Mouse (Mus musculus) 3134 (cell line): ENCODE measurements around the gene Wdr13.

ENCODE experiments used
- DNase-seq: peaks from one replicate; pipeline ENCODE4 v3.0.0-alpha.2; 2011; ENCODE audit warnings: low spot score; ENCODE audit not compliant: insufficient read length; ENCODE audit errors: extremely low read depth

The Wdr13 gene

DNA sequence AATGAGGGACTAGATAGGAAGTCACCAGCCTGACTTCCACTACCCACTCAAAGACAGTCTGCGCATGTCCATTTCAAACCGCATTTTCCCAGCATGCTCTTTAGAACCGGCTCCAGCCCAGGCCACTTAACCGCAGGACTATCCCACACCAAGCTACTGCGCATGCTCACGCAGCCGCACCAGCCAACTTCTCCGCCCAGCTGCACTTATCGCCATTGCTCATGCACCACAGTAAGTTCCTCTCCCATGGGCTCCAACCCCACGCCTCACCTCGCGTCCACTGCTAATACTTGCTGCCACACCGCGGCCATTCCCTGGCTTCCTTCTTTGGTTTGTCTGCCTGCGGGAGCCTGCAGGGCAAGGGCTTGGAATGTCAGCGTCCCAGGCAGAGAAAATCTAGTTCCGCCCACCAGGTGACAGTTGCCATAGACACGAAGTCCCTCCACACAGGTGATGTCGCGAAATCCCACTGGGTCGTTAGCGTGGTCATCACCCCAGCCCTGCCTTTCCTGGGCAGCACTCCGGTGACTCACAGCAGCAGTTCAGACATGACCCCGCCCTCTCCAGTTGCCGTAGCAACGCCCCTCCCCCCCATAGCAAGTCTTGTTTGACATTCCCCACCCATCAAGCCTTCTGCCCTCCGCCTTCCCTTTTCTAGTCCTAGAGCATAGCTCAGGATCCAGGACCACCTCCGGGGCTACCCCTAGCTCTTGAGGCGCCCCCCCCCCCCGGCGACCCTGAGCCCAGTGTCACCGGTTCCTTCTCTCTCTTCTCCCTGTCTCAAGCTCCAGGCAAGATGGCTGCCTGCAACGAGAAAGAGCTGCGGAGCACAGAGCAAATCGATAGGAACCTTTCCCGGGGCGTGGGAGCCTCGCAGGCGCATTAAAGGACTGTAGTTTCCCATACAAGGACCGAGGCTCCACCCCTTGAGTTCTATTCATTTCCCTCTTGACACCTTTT lies at the start of gene Wdr13:
Gene Wdr13 (minus strand): TSS at position 876 of the 960 bp plus-strand sequence.
- DNase-seq, result peak; percentile 92

DNA sequence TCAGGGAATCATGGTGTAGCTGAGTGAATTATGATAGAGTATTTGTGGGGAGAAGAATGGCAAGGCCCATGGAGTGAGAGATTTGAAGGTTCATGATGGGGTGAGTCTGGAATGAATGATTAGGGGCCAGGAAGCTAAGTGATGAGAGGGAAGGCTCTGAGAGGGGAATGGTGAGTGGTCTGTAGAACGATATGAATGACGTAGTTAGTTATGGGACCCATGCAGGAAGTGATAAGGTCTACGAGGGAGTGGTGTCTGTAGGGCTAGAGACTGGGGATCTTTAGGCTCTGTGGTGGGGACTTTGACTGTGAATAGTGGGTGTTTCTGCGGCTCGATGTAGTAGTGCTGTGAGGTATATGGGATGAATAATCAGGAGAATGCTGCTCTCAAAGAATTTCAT lies 47.0 kb upstream of the Wdr13 start:
- DNase-seq, result no peak

DNA sequence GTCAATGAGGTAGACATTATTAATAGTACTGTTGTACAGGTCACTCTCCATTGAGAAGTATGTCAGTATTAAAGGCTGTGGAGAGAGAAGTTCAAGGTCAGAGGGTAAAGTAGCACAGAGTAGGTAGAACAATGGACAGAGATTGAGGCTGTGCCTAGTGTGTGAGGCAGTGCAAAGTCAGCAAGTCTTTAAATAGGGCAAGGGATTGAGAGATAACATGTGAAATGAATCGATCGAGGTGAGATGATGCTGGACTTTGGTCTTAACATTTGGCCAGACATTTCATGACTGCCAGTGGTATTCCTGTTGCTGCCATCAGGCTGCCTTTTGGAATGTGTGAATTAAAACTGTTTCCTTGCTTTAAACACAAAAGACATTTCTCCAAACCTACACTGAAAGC lies 46.2 kb upstream of the Wdr13 start:
- DNase-seq, result no peak

DNA sequence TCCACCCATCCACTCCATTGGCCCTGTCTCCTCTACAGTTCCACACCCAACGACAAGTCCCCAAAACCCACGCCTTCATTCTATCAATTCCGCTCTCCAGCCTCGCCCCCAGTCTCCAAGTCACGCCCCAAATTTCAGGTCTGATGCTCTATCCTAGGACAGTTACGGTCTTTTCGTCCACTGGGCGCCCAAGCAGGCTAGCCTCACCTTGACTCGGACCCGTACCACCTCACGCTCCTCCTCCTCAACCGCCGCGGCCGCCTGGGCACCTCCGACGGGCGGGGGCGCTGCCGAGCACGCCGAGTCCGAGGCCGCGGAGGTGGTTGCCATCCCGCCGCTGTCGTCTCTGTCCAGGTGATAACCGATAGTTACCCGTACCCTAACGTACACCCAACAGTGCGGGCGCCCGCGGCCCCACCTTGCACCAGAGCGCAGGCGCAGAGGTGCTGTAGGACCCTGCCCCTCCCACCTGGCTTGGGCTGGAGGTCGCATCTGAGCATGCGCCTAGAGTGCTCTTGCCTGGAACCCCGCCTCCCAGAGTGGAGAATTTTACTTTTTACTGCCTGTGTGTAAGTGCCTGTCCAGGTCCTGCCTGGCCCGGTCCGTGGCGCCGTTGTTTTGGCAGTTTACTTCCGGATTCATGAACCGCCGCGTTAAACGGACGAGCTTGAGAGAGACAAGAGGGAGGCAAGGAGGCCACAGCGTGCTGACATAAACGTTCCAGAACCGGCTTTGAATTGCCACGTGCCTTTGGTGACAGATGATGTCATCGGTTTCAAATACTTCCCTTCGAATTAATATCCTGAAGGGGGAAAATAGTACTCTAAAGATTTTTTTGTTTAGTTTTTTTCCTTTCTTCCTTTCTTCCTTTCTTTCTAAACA lies 43.1 kb upstream of the Wdr13 start, which contains the start of gene Tbc1d25:
Gene Tbc1d25 (minus strand): TSS at position 678 of the 882 bp plus-strand sequence.
- DNase-seq, result peak; percentile 89

DNA sequence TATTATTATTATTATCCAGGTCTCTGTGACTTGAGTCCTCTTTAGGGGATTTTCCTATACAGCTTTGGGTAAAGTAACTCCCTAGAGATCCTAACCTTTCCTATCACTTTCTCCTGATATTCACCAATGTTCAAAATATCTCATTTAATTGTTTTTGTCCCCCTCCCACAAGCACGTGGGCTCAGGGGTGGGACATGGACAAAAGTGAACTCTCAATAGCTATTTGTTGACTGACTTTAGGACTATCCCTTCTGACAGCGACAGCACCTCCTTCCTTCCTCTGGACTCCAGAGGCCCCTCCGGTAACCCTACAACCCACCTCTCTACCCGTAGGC lies 42.4 kb upstream of the Wdr13 start:
- DNase-seq, result no peak

DNA sequence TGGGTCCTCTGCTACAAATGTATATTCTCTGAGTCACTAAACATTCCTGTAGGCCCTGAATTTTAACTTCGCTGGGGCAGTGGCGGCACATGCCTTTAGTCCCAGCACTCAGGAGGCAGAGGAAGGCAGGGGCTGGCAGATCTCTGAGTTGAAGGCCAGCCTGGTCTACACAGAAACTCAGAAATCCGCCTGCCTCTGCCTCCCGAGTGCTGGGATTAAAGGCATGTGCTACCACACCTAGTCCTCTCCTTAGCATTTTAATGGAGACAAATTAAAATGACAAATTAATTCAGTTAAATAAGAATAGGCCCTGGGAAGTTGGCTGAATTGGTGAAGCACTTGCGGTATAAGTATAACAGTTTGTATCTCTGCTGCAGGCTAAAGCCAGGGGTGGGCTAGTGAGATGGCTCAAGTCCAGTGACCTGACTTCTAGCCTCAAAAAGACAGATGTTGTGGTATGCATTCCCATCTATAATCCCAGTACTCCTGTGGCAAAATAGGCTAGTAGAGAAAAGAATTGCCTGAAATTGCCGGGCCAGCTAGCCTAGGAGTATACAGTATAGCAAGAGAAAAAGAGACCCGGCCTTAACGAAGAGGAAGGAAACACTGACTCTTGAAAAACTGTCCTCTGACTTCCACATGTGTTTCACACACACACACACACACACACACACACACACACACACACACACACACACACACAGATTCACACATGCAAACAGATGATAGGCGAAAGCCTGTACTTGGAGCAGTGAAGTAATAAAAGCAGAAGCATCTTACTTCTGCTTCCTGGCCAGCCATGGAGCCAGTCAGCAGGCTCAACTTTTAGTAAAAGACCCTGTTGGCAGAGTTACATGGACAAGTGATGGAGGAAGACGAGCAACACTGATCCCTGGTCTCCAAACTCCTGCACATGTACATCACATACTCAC lies 35.3 kb upstream of the Wdr13 start:
- DNase-seq, result no peak

DNA sequence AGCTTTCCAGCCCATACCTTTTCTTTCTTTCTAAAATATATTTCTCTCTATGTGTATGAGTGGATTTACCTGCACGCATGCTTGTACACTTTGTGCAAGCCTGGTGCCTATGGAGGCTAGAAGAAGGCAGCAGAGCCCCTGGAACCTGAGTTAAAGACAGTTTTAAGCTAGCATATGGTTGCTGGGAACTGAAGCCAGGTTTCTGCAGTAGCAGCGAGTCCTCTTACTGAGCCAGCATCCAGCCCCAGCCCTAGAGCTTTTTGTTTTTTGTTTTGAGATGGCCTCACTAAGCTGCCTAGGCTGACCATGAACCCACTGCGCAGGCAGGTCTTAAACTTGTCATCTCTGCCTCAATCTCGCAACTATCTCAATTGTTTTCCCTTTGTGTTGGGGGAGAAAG lies 31.8 kb upstream of the Wdr13 start:
- DNase-seq, result no peak

DNA sequence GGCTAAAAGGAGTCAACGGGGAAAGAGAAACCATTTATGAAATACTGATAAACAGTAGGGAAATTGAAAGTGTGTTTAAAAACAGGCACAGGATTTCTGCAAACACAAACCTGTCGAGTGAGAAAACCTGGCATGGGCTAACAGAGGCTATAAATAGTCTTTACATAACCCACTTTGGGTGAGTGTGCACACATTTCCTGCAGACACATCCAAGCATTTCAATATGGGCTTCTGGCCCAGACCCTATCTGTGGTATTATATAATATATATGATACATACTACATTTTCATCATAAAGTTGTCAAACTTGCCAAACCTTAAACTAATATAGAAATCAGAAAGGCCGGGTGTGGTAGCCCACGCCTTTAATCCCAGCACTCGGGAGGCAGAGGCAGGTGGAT lies 30.4 kb upstream of the Wdr13 start:
- no peak for DNase-seq

DNA sequence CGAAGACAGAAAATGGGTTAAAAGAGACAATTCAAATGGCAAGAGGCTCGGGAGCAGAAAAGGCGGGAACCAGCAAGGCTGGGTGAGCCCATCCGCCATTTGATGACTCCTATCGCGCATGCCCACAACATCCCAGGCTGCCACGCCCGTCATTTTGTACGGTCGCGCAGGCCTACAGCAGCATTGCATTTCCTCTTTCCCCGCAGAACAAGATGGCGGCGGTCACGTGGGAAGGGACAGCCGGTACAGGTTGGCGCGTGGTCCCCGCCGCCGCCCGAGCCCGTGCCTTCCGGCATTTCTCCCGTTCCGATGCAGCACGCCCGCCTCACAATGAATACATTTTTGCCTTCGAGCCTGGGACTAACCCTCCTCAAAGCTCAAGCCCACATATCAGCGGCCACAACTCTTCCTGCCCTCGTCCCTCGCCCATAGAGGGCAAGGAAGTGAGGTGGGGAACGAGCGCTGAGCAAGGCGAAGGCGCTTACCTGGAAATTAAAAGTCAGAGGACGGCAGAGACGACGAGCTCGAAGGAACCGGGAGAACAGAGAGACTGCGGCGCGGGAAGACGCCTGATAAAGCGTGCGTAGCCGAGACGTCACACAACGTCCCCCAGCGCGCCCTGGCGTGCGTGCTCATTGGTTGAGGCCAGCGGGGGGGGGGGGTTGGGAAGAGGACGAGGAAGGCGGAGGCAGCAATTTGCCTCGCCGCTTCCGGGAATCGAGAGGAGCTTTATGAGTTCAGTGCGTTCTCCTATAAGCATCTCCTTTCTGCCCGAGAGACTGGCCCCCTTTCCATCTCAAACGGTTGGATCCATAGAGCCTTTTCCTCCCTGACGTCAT lies 12.7 kb upstream of the Wdr13 start, which contains the start of gene Rbm3:
Gene Rbm3 (minus strand): TSS at position 728 of the 839 bp plus-strand sequence.
- peak; percentile 86 for DNase-seq

DNA sequence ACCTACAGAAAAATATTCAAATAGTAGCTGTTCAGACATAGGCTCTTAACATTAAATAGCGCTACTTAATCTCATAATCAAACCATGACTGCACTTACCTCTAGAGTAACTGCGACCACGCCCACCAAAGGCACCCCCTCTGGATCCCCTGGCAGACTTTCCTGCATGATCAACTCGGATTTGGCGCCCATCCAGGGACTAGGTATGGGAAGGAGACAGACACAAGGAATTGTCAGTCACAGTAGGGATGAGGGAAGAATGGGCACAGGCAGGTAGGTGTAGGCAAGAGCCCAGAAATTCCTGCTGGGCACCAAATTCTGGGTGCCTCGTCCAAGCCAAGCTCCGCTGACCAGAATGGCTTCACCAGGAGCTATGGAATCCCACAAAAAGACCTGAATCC lies 11.1 kb upstream of the Wdr13 start:
- no peak for DNase-seq

DNA sequence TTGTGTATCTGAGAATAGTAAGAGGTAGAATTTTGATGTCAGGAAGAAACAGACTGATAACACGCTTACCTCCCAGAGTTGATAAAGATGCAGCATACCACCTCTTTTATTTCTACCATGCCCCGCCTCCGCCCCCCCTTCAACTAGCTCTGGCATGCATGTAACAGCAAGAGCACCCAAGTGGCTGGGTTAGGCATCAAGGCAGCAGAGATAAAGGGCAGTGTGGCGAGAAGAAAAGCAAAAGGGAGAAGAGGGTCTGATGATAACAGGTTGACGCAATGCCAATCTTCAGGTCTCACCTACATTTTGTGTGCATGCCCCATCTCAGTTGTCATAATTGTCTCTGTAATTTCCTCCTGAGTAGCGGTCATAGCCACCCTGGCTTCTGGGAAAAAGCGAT lies 10.3 kb upstream of the Wdr13 start:
- DNase-seq, result no peak

DNA sequence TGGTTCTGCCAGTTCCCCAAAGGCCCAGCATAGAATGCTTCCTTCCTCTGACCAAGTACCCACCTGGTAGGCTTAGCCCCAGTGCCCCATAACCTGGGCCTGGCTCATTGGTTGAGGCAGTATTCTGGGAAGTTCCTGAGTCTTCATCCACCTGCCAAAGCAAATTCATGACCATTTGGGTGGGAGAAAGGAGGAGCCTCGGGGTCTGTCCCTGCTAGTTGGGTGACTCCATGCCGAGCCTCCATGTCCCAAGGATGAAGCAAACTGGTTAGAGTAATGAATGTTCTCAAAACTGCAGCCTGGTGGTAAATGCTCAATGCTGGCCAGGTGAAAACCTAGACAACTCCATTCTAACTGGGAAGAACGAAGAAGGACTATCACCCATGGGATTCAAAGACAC lies 8.4 kb upstream of the Wdr13 start:
- DNase-seq, result no peak

DNA sequence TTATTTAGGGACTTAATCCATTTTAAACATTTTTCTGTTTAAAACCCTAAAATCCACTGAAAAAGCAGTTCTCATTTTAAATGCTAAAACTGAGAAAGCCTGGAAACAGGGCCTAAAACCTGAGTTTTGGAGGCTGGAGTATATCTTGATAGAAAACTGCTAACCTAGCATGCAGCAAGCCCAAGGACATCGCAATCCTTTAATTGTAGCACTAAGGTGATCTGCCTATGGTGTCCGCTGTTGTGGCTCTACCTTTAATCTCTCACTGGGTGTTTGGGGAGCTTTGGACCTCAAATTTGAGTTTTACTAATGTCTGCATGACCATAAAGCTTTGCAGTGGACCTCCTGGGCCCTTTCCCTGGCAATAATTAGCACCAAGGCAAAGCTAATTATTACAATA lies 7.8 kb upstream of the Wdr13 start:
- DNase-seq, result no peak

DNA sequence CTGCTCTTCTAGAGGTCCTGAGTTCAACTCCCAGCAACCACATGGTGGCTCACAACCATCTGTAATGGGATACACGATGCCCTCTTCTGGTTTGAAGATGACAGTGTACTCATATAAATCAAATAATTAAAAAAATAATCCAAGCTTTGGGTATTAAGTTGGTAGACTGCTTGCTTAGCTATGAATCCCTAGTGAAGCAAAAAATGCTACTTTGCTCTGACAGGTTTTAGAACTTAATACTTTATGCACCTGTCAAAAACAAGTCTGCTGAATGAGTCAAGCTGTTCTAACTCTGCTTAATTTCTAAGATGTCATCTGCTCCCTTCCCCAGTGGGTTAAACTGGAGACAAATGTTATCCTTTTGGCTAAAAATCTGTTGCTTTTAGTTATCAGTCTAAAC lies 6.8 kb upstream of the Wdr13 start:
- DNase-seq, result no peak

DNA sequence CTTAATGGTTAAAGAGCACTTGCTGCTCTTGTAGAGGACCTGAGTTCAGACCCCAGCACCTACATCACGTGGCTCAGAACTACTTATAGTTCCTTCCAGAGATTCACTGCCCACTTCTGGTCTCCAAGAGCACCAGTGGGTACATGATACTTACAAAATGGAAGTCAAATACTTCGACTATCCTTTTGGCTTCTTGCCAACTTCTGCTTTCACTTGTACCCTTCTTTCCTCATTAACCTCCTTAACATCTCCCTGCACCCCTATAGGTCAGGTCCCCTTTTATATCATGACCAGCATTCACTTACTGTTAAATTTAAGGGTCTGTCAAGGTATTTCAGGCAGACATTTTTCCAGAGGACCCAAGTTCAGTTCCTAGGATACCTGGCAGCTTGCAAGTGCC lies 3.2 kb upstream of the Wdr13 start:
- DNase-seq, result no peak

DNA sequence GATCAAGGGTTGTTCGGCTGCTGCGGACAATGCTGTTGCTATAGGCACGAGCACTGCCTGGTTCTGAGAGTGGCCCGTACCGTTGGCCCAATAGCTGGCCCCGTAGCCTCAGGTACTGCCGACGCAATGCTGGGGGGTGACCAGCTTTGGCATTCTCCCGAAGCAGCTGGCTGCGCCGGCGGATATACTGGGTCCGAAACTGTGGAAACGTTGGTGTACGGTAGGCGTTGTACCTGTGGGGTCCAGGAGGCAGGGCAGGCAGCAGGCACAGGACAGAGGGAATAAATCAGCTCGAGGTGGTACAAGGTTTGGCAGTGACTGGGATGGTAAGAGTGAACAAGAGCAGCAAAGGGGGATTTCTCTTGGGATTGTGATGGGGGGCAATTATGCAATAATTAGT lies 1.3 kb downstream of the Wdr13 start:
- no peak for DNase-seq

DNA sequence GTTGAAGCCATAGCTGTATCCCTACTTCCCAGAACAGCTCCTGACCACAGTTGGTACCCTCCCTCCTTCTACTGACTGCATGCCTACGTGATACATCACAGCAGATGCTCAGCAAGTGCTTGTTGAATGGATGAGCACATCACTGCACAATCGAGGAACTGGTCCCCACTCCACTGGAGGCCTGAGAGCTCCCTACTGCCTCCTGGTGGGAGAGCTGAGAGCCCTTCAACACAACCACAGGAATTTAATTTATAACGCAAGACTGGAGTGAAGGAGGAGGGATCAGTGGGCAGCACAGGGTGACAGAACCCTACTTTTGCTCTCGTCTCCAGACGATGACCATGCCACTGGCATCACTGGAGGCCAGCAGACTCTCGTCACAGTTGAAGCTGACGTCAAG lies 7.5 kb downstream of the Wdr13 start:
- DNase-seq, result no peak

DNA sequence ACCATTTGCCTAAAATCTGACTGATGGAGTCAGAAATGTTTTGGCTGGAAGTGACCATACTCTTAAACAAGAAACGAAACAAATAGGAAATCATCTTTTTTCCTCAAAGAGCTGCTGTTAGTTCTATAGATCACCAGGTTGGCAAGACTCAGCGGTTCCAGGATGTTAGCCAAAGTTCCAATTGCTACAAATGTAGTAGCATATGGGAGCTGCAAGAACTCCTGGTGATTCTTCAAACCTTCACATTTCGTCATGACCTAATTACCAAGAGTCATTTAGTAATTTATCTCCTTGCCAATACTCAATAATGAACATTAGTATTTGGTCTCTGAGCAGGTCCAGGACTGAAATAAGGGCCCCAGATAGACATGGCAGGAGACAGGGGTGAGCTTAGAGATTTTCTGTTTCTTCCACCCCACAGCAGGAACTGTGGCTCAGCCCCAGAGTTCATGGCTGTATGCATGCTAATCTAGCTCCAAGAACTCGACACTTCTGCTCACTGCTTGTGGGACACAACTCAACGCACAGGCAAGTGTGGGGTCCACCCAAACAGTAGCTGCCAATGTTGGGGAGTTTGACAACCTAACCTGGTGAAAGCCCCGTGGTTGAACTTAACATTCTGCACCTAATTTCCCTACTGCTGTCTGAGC lies 8.7 kb downstream of the Wdr13 start:
- DNase-seq, result no peak

DNA sequence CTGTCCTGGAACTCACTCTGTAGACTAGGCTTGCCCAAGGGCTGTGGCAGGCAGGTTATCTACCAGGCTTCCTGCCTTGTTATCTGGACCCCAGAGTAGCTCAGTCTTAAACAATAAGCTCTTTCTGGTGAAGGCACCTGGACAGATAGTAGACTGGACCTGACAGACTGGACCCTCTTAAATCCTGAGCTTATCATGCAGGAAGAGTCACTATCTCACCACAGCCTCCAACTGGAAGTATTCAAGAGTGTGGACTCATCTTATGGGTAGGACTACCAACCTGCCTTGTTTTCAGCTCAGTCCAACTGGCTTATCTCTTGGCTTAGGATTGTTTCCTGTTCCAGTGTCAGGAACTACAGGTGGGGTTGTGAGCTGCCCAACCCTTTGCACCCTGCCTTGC lies 15.4 kb downstream of the Wdr13 start:
- no peak for DNase-seq
